Mouse (Mus musculus): ENCODE results near the gene Fndc3a.

GRCm38 (mm10) chr14:72490367-72490766, 219.4 kb downstream of the Fndc3a start:
- no peak for TF ChIP-seq CTCF (conservative IDR thresholded peaks at IDR 0.05; ENCODE audit: insufficient read depth, insufficient read length, low read depth, low read length)
- TF ChIP-seq POLR2A (IDR thresholded peaks at IDR 0.05; ENCODE audit: low read depth, low read length) = no peak
